Mouse (Mus musculus): ENCODE measurements around the gene Folr1. TPM values are rescaled to one million over a fixed set of nuclear protein-coding genes. Genes with fewer than 3 reads are reported as not detected.

The Folr1 gene
- polyA plus RNA-seq, 1 experiment from 2014 or later: 0.95 TPM

DNA sequence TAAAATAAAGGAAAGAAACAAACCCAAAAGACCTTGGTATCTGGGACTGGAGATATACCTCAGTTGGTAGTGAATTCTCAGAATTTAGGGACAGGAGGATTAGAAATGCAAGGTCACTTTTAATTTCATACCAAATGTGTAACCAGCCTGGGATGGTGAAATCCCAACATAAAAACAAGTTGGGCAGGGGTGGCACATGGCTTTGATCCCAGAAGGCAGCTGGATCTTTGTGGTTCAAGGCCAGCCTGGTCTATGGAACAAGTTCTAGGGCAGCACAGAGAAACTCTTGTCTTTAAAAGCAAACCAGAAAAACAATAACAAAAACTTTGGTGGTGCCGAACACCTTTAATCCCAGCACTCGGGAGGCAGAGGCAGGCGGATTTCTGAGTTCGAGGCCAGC is 3.1 kb downstream of the Folr1 start:
- H3K36me3 ChIP-seq: no peaks in the 10 kb centered on the region
- no peak for ATAC-seq (ENCODE audit: borderline replicate concordance, extremely low read depth, low FRiP score, low TSS enrichment)
- H3K4me3 ChIP-seq: no peak overlapping the region
- 87% methylated on average over 4 of the region's 4 CpGs for WGBS
- H3K9ac ChIP-seq: no peak overlapping the region
- no peaks in the 10 kb centered on the region for H3K27me3 ChIP-seq
- no peaks in the 10 kb centered on the region for H3K9me3 ChIP-seq
- H3K4me2 ChIP-seq: no peak overlapping the region
- H3K4me1 ChIP-seq: no peaks in the 10 kb centered on the region
- H3K27ac ChIP-seq: no peak overlapping the region

DNA sequence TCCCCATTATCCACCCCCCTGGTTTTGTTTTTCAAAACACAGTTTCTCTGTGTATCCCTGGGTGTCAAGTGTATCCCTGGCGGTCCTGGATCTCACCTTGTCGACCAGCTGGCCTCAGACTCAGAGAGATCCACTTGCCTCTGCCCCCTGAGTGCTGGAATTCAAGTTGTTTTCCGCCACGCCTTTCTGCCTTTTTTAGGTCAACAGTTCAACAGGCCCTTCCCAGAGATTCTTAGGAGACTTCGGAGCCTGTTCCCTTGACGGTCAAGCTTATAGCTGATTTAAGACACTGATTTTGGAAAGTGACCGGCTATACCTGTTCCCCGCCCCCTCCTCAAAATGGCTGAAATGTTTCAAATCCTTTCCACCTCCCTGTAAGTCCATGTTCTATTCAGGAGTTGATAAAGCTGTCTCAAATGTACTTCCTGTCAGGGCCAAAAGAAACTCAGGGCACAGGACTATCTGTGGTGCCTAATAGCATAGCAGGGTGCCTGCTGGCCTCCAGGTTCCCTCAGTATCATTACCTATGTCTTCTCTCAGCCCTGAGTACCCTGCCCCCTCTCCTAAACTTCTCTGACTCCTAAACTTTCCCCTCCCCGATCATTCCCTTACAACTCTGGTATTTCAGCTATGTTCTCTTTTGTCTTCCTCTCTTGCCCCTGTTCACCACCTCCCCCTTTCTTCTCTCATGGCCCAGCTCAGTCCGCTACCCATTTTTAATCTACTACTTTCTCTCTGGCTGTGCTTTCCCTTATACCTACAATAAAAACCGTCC is 3.9 kb downstream of the Folr1 start:
- Histone ChIP-seq H3K4me3 (no peak overlapping the region), H3K27ac (no peak overlapping the region), H3K27me3 (no peaks in the 10 kb centered on the region), H3K9me3 (no peaks in the 10 kb centered on the region), H3K36me3 (no peaks in the 10 kb centered on the region), H3K9ac (no peak overlapping the region), H3K4me2 (no peak overlapping the region), H3K4me1 (no peaks in the 10 kb centered on the region)
- no peak for ATAC-seq (ENCODE audit: borderline replicate concordance, extremely low read depth, low FRiP score, low TSS enrichment)
- 73% methylated on average over 11 of the region's 11 CpGs for WGBS

DNA sequence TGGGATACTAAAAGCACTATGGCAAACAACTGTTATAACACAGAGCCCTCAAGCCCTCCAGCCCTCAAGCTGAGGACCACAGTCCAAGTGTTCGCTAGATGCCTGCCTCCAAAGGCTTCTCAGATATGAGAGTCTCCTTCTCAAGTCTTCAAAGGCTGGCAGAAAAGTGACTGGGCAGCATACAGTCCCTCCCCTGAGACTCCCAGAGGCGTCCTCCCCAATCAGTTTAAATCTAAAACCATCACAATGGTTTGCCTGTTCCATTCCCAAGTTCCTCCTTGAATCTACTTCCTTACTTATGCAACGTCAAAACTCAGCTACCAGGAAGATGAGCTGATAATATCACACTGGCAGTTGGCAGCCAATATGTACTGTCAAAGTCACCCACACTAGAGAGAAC is 7.2 kb downstream of the Folr1 start, which contains the start of gene Anapc15:
Gene Anapc15, plus strand, starts transcription at position 301 of the 400 bp plus-strand sequence.
- H3K4me1 ChIP-seq: no peaks in the 10 kb centered on the region
- no peak within 1 kb of the TSS for H3K4me3 ChIP-seq
- H3K27me3 ChIP-seq: no peaks in the 10 kb centered on the region
- no peak within 1 kb of the TSS for H3K4me2 ChIP-seq
- ATAC-seq (ENCODE audit: borderline replicate concordance, extremely low read depth, low FRiP score, low TSS enrichment): no peak
- H3K9me3 ChIP-seq: no peaks in the 10 kb centered on the region
- no peak within 1 kb of the TSS for H3K27ac ChIP-seq
- WGBS: 57% methylated on average over 3 of the region's 3 CpGs
- no peak within 1 kb of the TSS for H3K9ac ChIP-seq
- H3K36me3 ChIP-seq: no peaks in the 10 kb centered on the region

DNA sequence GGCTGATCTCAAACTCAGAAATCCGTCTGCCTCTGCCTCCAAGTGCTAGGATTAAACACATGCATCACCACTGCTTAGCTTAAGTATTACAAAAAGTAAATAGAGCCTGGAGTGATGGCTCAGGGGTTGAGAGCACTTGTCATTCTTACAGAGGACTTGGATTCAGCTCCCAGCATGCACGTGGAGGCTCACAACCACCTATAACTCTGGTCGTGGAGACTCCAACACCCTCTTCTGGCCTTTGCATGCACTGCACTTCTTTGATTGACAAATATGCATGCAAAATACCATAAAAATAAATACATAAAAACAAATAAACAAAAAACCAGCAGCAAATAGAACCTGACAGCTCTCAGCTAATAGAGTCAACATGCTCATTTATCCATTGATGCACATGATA is 8.3 kb downstream of the Folr1 start:
- Histone ChIP-seq H3K27me3 (no peaks in the 10 kb centered on the region), H3K4me3 (no peak overlapping the region), H3K9me3 (no peaks in the 10 kb centered on the region), H3K9ac (no peak overlapping the region), H3K27ac (no peak overlapping the region), H3K36me3 (no peaks in the 10 kb centered on the region), H3K4me2 (no peak overlapping the region), H3K4me1 (no peaks in the 10 kb centered on the region)
- ATAC-seq (ENCODE audit: borderline replicate concordance, extremely low read depth, low FRiP score, low TSS enrichment): no peak
- 48% methylated on average over 3 of the region's 3 CpGs for WGBS

DNA sequence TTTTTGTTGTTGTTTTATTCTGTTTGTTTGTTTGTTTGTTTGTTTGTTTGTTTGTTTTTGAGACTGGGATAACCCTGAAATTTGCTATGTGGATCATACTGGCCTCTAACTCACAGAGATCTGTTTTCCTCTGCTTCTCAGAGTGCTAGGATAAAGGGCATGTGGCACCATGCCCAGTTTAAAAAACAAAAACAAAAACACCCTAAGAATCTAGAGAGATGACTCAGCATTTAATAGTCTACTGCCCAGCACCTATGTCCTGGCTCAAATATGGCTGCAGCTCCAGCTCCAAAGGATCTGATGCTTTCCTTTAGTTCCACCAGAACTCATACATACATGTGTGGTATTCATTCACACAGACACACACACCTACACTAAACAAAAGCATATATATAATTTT is 9.6 kb downstream of the Folr1 start:
- ATAC-seq (ENCODE audit: borderline replicate concordance, extremely low read depth, low FRiP score, low TSS enrichment): no peak
- H3K36me3 ChIP-seq: no peaks in the 10 kb centered on the region
- no peak overlapping the region for H3K27ac ChIP-seq
- H3K4me3 ChIP-seq: no peak overlapping the region
- H3K27me3 ChIP-seq: no peaks in the 10 kb centered on the region
- H3K4me1 ChIP-seq: no peaks in the 10 kb centered on the region
- H3K4me2 ChIP-seq: no peak overlapping the region
- H3K9me3 ChIP-seq: no peaks in the 10 kb centered on the region
- H3K9ac ChIP-seq: no peak overlapping the region

DNA sequence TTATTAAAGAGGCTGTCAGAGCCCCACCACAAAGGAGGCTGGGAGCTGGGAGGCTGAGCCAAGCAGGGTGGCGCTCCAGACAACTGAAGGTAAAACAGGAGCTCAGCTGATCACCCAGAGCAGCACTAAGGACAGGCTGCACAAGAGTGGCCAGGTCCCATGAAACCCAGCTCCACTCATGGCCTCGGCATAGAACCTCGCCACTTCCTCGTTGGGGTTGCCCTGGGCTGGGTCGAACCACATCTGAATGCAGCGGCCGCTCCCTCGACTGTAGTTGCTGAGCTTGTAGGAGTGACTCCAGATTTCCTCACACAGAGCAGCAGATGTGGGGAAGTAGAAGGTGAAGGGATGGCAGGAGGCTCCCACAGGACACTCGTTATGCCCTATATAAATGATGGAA is 12.2 kb downstream of the Folr1 start:
- Histone ChIP-seq H3K9me3 (no peaks in the 10 kb centered on the region), H3K27ac (no peak overlapping the region), H3K4me3 (no peak overlapping the region), H3K27me3 (no peaks in the 10 kb centered on the region), H3K4me1 (no peaks in the 10 kb centered on the region), H3K4me2 (no peak overlapping the region), H3K9ac (no peak overlapping the region), H3K36me3 (no peaks in the 10 kb centered on the region)
- no peak for ATAC-seq (ENCODE audit: borderline replicate concordance, extremely low read depth, low FRiP score, low TSS enrichment)
- WGBS: 70% methylated on average over 9 of the region's 9 CpGs

DNA sequence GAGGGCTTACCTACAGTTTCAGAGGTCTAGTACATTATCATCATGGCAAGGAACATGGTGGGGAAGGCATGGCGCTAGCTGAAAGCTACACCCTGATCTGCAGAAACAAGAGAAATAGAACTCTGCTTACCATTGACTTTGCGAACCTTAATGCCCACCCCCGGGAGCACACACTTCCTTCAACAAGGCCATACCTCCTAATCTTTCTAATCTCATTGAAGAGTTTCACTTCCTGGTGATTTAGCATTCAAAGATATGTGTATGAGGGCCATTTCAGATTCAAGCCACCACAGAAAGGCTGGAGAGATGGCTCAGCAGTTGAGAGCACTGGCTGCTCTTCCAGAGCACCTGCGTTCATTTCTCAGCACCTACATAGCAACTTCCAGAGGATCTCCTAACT is 13.5 kb downstream of the Folr1 start, which contains the start of gene Folr2:
Gene Folr2, minus strand, starts transcription at position 101 of the 400 bp plus-strand sequence.
- Histone ChIP-seq H3K27me3 (no peaks in the 10 kb centered on the region), H3K4me3 (no peak within 1 kb of the TSS), H3K4me1 (no peaks in the 10 kb centered on the region), H3K4me2 (no peak within 1 kb of the TSS), H3K27ac (no peak within 1 kb of the TSS), H3K36me3 (no peaks in the 10 kb centered on the region), H3K9me3 (no peaks in the 10 kb centered on the region), H3K9ac (no peak within 1 kb of the TSS)
- 81% methylated on average over 4 of the region's 4 CpGs for WGBS
- no peak for ATAC-seq (ENCODE audit: borderline replicate concordance, extremely low read depth, low FRiP score, low TSS enrichment)

DNA sequence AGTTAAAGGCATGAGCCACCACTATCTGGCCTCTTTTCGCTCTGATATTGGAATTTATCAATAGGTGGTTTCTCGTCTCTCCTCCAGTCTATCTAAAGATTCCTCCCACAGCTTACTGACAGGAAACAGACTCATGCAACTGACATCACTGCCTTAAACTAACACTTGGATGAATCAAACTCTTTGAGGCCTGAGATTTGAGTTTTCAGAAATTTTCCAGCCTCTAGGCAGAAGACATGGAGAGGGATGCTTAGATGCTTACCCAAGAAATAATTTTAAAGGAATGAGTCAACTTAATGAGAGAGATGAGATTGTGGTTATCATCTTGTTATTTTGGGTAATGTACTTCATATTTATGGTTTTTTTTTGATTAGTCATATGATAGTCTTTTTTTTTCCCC is 16.8 kb downstream of the Folr1 start:
- 66% methylated on average over 2 of the region's 2 CpGs for WGBS
- Histone ChIP-seq H3K36me3 (no peaks in the 10 kb centered on the region), H3K9ac (no peak overlapping the region), H3K4me2 (no peak overlapping the region), H3K4me1 (no peaks in the 10 kb centered on the region), H3K9me3 (no peaks in the 10 kb centered on the region), H3K4me3 (no peak overlapping the region), H3K27me3 (no peaks in the 10 kb centered on the region), H3K27ac (no peak overlapping the region)
- no peak for ATAC-seq (ENCODE audit: borderline replicate concordance, extremely low read depth, low FRiP score, low TSS enrichment)

DNA sequence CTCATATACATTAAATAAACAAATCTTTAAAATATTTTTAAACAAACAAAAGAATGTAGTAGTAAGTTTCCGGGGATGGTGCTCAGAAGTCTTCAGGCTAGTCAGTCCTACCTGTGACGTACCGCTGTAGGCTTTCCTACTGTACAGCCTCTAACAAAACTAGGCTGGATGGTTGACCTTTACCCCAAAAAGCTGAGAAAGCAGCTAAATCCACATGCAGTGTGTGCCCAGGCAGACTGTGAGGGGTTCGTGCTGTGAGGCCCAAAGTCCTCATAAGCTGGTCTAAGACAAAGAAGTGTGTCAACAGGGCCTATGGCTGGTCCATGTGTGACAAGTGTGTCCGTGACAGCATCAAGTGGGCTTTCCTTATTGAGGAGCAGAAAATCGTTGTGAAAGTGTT is 17.7 kb downstream of the Folr1 start:
- Histone ChIP-seq H3K36me3 (no peaks in the 10 kb centered on the region), H3K9ac (no peak overlapping the region), H3K27ac (no peak overlapping the region), H3K4me3 (no peak overlapping the region), H3K4me2 (no peak overlapping the region), H3K9me3 (no peaks in the 10 kb centered on the region), H3K4me1 (no peaks in the 10 kb centered on the region), H3K27me3 (no peaks in the 10 kb centered on the region)
- 75% methylated on average over 6 of the region's 6 CpGs for WGBS
- no peak for ATAC-seq (ENCODE audit: borderline replicate concordance, extremely low read depth, low FRiP score, low TSS enrichment)

DNA sequence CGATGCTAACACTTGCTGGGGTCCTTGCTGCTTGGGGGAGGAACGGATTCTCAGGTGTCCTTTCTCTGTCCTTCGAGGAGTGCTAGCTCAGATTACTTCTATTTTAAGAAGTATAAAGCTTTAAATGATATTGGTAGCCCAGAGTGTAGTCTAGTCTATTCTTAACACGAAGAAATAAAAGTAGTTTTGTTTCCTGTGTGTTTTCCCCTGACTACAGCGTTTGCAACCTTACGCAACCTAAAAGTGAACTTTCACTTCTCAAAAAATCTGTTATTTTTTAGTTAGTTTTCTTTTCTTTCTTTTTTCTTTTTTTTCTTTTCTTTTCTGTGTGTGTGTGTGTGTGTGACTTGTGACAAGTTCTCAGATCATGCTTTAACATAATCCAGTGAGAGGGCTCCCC is 18.9 kb downstream of the Folr1 start:
- no peaks in the 10 kb centered on the region for H3K4me1 ChIP-seq
- 81% methylated on average over 6 of the region's 6 CpGs for WGBS
- H3K9ac ChIP-seq: no peak overlapping the region
- H3K27ac ChIP-seq: no peak overlapping the region
- no peaks in the 10 kb centered on the region for H3K36me3 ChIP-seq
- H3K4me2 ChIP-seq: no peak overlapping the region
- ATAC-seq (ENCODE audit: borderline replicate concordance, extremely low read depth, low FRiP score, low TSS enrichment): no peak
- H3K27me3 ChIP-seq: no peaks in the 10 kb centered on the region
- no peaks in the 10 kb centered on the region for H3K9me3 ChIP-seq
- no peak overlapping the region for H3K4me3 ChIP-seq

DNA sequence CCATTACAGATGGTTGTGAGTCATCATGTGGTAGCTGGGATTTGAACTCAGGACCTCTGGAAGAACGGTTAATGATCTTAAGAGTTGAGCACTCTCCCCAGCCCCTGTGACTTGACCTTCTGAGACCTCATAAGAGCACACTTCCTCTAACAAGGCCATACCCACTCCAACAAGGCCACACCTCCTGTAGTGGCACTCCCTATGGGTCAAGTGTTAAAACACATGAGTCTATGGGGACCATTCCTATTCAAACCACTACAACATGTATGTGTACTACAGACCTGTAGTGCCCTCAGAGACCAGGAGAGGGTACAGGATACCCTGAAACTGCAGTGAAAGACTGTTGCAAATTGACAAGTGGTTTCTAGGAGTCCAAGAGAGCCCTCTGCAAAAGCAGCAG is 22.7 kb downstream of the Folr1 start:
- no peaks in the 10 kb centered on the region for H3K9me3 ChIP-seq

DNA sequence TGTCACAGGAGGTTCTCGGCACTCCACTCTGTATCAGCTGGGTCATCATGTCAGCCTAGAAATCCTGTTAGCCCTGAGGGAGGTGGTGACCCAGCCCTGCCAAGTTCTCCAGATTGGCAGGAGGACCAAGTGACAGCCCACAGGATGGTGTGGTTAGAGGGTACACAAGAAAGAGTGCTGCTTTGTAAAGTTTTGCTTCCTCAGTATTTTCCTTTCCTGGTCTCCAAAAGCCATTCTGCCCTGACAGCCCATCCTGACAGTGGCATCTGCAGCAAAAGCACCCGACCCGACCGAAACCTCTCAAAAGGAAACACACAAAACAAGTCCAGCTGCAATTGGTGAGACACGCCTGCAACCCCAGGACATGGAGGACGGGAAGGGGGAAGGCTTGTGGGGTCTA is 26.4 kb downstream of the Folr1 start:
- Histone ChIP-seq H3K4me1 (no peaks in the 10 kb centered on the region), H3K36me3 (no peaks in the 10 kb centered on the region), H3K9ac (no peak overlapping the region), H3K27me3 (no peaks in the 10 kb centered on the region), H3K4me3 (no peak overlapping the region), H3K4me2 (no peak overlapping the region), H3K27ac (no peak overlapping the region), H3K9me3 (no peaks in the 10 kb centered on the region)
- 52% methylated on average over 6 of the region's 6 CpGs for WGBS
- no peak for ATAC-seq (ENCODE audit: borderline replicate concordance, extremely low read depth, low FRiP score, low TSS enrichment)

More for the DNA sequence above, 22.7 kb downstream of the Folr1 start:
- ATAC-seq (ENCODE audit: borderline replicate concordance, extremely low read depth, low FRiP score, low TSS enrichment): no peak
- H3K36me3 ChIP-seq: no peaks in the 10 kb centered on the region
- H3K4me3 ChIP-seq: no peak overlapping the region
- H3K4me1 ChIP-seq: no peaks in the 10 kb centered on the region
- H3K27ac ChIP-seq: no peak overlapping the region
- no peaks in the 10 kb centered on the region for H3K27me3 ChIP-seq
- H3K4me2 ChIP-seq: no peak overlapping the region
- H3K9ac ChIP-seq: no peak overlapping the region
- WGBS: 81% methylated on average over 1 of the region's 1 CpGs
